Mouse (Mus musculus): ENCODE results near the gene Trpm2. TPM values are rescaled to one million over a fixed set of nuclear protein-coding genes. Genes with fewer than 3 reads are reported as not detected.
A peak's percentile ranks its signal among the peaks of the same experiment; 100 is the strongest.

Gene Trpm2
- polyA plus RNA-seq, 1 experiment from 2014 or later: 1.5 TPM

DNA sequence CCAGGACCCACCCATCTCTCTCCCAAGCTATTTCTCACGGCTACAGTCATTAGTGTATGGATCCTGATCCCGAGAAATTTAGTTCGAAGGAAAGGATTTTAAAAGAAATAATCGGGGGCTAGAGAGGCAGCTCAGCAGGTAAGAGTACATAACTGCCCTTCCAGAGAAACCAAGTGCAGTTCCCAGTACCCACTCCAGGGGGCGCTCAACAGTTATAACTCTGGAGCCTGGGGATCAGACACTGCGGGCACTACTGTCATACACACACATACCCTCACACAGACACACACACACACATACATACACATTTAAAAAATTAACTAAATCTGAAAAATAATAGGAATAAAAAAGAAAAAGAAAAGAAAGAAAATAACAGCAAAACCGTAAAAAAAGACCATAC, 44.2 kb downstream of the Trpm2 start:
- Histone ChIP-seq H3K4me1 (ENCODE audit: control insufficient read depth, insufficient read depth, low read length) (no peaks in the 10 kb centered on the region), H3K36me3 (ENCODE audit: control insufficient read depth, insufficient read depth, low read length) (no peaks in the 10 kb centered on the region), H3K27me3 (ENCODE audit: control insufficient read depth, insufficient read depth, low read length) (no peaks in the 10 kb centered on the region), H3K9ac (ENCODE audit: low read length) (no peak overlapping the region), H3K27ac (ENCODE audit: low read depth, low read length) (no peak overlapping the region), H3K4me2 (no peak overlapping the region), H3K4me3 (ENCODE audit: low read depth, low read length) (no peak overlapping the region), H3K9me3 (ENCODE audit: control insufficient read depth, low read length) (no peaks in the 10 kb centered on the region)
- DNase-seq (ENCODE audit: low spot score, missing footprints) (peak; percentile 96), ATAC-seq (ENCODE audit: low FRiP score) (no peak)
- 58% methylated on average over 7 of the region's 7 CpGs for WGBS

DNA sequence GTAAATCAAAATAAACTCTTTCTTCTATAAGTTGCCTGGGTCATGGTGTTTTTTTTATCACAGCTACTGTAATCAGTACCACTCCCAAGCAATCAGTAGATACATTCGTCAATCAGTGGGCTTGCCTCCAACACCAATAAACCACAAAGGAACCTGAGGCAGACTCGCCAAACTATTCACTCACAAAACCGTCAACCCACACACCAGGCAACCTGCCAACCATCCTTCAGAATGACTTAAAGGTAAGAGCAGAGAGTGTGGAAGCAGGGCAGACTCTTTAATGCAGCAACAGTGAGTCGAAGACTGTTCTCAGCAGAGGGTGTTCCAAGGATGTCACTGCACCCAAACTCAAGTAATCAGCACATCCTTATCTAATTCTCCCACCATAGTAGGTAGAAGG, 47.7 kb downstream of the Trpm2 start:
- no peaks in the 10 kb centered on the region for H3K4me1 ChIP-seq (ENCODE audit: control insufficient read depth, insufficient read depth, low read length)
- no peak for DNase-seq (ENCODE audit: low spot score, missing footprints)
- H3K4me3 ChIP-seq (ENCODE audit: low read depth, low read length): no peak overlapping the region
- no peak overlapping the region for H3K9ac ChIP-seq (ENCODE audit: low read length)
- no peak for ATAC-seq (ENCODE audit: low FRiP score)
- WGBS: 87% methylated on average over 4 of the region's 4 CpGs
- no peaks in the 10 kb centered on the region for H3K27me3 ChIP-seq (ENCODE audit: control insufficient read depth, insufficient read depth, low read length)
- no peaks in the 10 kb centered on the region for H3K9me3 ChIP-seq (ENCODE audit: control insufficient read depth, low read length)
- no peak overlapping the region for H3K4me2 ChIP-seq
- H3K27ac ChIP-seq (ENCODE audit: low read depth, low read length): no peak overlapping the region
- no peaks in the 10 kb centered on the region for H3K36me3 ChIP-seq (ENCODE audit: control insufficient read depth, insufficient read depth, low read length)

- Histone ChIP-seq H3K36me3 (ENCODE audit: control insufficient read depth, insufficient read depth, low read length) (no peaks in the 10 kb centered on the region), H3K4me2 (no peak overlapping the region), H3K27ac (ENCODE audit: low read depth, low read length) (no peak overlapping the region), H3K27me3 (ENCODE audit: control insufficient read depth, insufficient read depth, low read length) (no peaks in the 10 kb centered on the region), H3K4me1 (ENCODE audit: control insufficient read depth, insufficient read depth, low read length) (no peaks in the 10 kb centered on the region), H3K4me3 (ENCODE audit: low read depth, low read length) (no peak overlapping the region), H3K9ac (ENCODE audit: low read length) (no peak overlapping the region), H3K9me3 (ENCODE audit: control insufficient read depth, low read length) (no peaks in the 10 kb centered on the region)
- no peak for ATAC-seq (ENCODE audit: low FRiP score)
- 88% methylated on average over 5 of the region's 5 CpGs for WGBS
- no peak for DNase-seq (ENCODE audit: low spot score, missing footprints)
These were observed 49.4 kb downstream of the Trpm2 start for GRCm38 (mm10) chr10:77921009-77921408.

- no peaks in the 10 kb centered on the region for H3K4me1 ChIP-seq (ENCODE audit: control insufficient read depth, insufficient read depth, low read length)
- no peaks in the 10 kb centered on the region for H3K36me3 ChIP-seq (ENCODE audit: control insufficient read depth, insufficient read depth, low read length)
- no peak for ATAC-seq (ENCODE audit: low FRiP score)
- 68% methylated on average over 8 of the region's 8 CpGs for WGBS
- H3K4me2 ChIP-seq: no peak overlapping the region
- H3K27ac ChIP-seq (ENCODE audit: low read depth, low read length): no peak overlapping the region
- peak; percentile 90 for DNase-seq (ENCODE audit: low spot score, missing footprints)
- H3K9ac ChIP-seq (ENCODE audit: low read length): no peak overlapping the region
- H3K4me3 ChIP-seq (ENCODE audit: low read depth, low read length): no peak overlapping the region
- no peaks in the 10 kb centered on the region for H3K9me3 ChIP-seq (ENCODE audit: control insufficient read depth, low read length)
- H3K27me3 ChIP-seq (ENCODE audit: control insufficient read depth, insufficient read depth, low read length): no peaks in the 10 kb centered on the region
These were observed 53.6 kb downstream of the Trpm2 start for GRCm38 (mm10) chr10:77916636-77917335.

DNA sequence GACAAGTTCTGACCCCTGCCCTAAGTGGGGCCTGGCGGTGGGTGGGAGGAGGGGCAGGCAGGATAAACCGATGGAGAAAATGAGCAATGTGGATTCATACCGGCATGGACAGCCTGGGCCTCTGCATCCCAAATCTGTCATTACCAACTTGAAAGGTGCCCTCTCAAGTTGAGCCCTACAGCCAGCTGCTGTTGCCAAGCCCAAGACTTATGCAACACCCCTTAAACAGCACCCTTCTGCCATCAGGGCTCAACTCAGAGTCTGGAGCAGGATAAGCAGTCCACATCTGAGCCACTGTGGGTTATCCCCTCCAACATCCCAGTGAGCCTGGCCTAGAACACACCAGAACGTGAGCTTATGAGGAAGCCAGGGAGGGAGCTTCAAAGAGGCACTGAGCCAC, 57.1 kb downstream of the Trpm2 start:
- ATAC-seq (ENCODE audit: low FRiP score) (no peak), DNase-seq (ENCODE audit: low spot score, missing footprints) (no peak)
- WGBS: 74% methylated on average over 4 of the region's 4 CpGs
- no peaks in the 10 kb centered on the region for H3K27me3 ChIP-seq (ENCODE audit: control insufficient read depth, insufficient read depth, low read length)
- H3K4me1 ChIP-seq (ENCODE audit: control insufficient read depth, insufficient read depth, low read length): no peaks in the 10 kb centered on the region
- H3K27ac ChIP-seq (ENCODE audit: low read depth, low read length): no peak overlapping the region
- no peaks in the 10 kb centered on the region for H3K9me3 ChIP-seq (ENCODE audit: control insufficient read depth, low read length)
- no peak overlapping the region for H3K4me2 ChIP-seq
- no peak overlapping the region for H3K9ac ChIP-seq (ENCODE audit: low read length)
- no peak overlapping the region for H3K4me3 ChIP-seq (ENCODE audit: low read depth, low read length)
- H3K36me3 ChIP-seq (ENCODE audit: control insufficient read depth, insufficient read depth, low read length): no peaks in the 10 kb centered on the region

DNA sequence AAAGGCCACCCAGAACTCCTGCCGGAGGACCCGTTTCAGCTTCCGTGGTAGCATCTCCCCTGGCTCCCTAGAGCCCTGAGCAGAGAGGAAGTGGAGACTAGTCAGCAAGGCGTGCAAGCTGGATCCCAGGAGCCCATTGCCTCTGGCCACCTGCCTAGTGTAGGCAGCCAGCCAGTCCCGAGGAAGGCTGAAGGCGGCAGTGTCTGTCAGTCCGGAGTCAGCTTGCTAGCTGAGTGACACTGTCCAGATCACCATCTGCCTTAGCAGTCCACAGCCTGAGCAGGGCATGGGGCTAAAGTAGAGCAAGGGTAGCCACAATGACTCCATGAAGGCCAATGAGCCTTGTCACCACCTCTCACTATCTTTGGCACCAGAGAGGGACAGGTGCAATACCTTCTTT, 57.8 kb downstream of the Trpm2 start:
- no peaks in the 10 kb centered on the region for H3K9me3 ChIP-seq (ENCODE audit: control insufficient read depth, low read length)
- no peak for ATAC-seq (ENCODE audit: low FRiP score)
- H3K4me1 ChIP-seq (ENCODE audit: control insufficient read depth, insufficient read depth, low read length): no peaks in the 10 kb centered on the region
- H3K27me3 ChIP-seq (ENCODE audit: control insufficient read depth, insufficient read depth, low read length): no peaks in the 10 kb centered on the region
- H3K4me2 ChIP-seq: no peak overlapping the region
- no peak overlapping the region for H3K9ac ChIP-seq (ENCODE audit: low read length)
- no peaks in the 10 kb centered on the region for H3K36me3 ChIP-seq (ENCODE audit: control insufficient read depth, insufficient read depth, low read length)
- WGBS: 84% methylated on average over 7 of the region's 7 CpGs
- no peak for DNase-seq (ENCODE audit: low spot score, missing footprints)
- H3K27ac ChIP-seq (ENCODE audit: low read depth, low read length): no peak overlapping the region
- no peak overlapping the region for H3K4me3 ChIP-seq (ENCODE audit: low read depth, low read length)

GRCm38 (mm10) chr10:77902894-77903715, 67.3 kb downstream of the Trpm2 start:
- Histone ChIP-seq H3K27ac (ENCODE audit: low read depth, low read length) (no peak overlapping the region), H3K4me2 (peak overlapping the region; percentile 70), H3K9ac (ENCODE audit: low read length) (peak overlapping the region; percentile 30), H3K4me1 (ENCODE audit: control insufficient read depth, insufficient read depth, low read length) (peaks cover 4% of the 10 kb centered on the region; the same call in 1 of the 2 replicates), H3K36me3 (ENCODE audit: control insufficient read depth, insufficient read depth, low read length) (no peaks in the 10 kb centered on the region), H3K27me3 (ENCODE audit: control insufficient read depth, insufficient read depth, low read length) (peaks cover 8% of the 10 kb centered on the region), H3K4me3 (ENCODE audit: low read depth, low read length) (peak overlapping the region; percentile 45), H3K9me3 (ENCODE audit: control insufficient read depth, low read length) (no peaks in the 10 kb centered on the region)
- peak; percentile 97 for DNase-seq (ENCODE audit: low spot score, missing footprints)
- ATAC-seq (ENCODE audit: low FRiP score): peak; percentile 85
- WGBS: 6% methylated on average over 35 of the region's 35 CpGs

DNA sequence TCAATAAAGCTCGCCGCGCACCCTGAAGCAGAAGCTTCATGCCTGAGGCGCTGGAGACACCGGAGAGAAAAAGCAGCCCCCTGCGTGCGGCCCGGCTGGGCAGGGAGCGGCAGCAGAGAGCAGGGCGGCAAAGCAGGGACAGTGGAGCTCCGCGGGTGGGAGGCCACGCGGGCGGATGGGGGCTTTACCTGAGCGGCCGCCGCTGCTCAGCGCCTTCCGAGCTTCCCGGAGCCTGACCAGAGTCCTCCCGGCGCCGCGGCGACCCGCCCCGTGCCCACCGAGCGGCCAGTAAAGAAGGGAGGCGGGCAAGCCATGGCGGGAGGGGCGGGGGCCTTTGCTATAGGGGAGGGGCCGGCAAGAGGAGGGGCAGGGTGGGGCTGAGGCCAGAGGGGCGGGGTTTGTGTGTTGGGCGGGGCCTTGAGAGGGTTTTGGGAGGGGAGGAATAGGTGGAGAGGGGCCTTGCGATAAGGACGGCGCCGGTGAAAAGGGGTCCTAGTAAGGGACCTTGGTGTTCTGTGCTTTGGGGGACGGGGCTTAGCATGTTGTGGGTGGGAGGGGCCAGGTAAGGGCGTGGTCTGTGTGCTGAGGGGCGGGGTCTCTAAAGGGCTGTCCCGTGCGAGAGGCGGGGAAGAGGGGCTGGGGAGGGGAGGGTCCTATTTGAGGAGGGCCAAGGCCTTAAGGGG, 68.0 kb downstream of the Trpm2 start, which contains the start of gene Lrrc3:
Gene Lrrc3, minus strand, starts transcription at position 326 of the 683 bp plus-strand sequence.
- DNase-seq (ENCODE audit: low spot score, missing footprints) (peak; percentile 95), ATAC-seq (ENCODE audit: low FRiP score) (peak; percentile 86)
- H3K9ac ChIP-seq (ENCODE audit: low read length): peak within 1 kb of the TSS; percentile 54
- H3K4me3 ChIP-seq (ENCODE audit: low read depth, low read length): peak within 1 kb of the TSS; percentile 45
- no peaks in the 10 kb centered on the region for H3K36me3 ChIP-seq (ENCODE audit: control insufficient read depth, insufficient read depth, low read length)
- H3K27me3 ChIP-seq (ENCODE audit: control insufficient read depth, insufficient read depth, low read length): peaks cover 8% of the 10 kb centered on the region
- H3K4me2 ChIP-seq: peak within 1 kb of the TSS; percentile 70
- H3K27ac ChIP-seq (ENCODE audit: low read depth, low read length): no peak within 1 kb of the TSS
- under 1% methylated on average over 37 of the region's 46 CpGs for WGBS
- H3K4me1 ChIP-seq (ENCODE audit: control insufficient read depth, insufficient read depth, low read length): peaks cover 4% of the 10 kb centered on the region; the same call in 1 of the 2 replicates
- no peaks in the 10 kb centered on the region for H3K9me3 ChIP-seq (ENCODE audit: control insufficient read depth, low read length)

DNA sequence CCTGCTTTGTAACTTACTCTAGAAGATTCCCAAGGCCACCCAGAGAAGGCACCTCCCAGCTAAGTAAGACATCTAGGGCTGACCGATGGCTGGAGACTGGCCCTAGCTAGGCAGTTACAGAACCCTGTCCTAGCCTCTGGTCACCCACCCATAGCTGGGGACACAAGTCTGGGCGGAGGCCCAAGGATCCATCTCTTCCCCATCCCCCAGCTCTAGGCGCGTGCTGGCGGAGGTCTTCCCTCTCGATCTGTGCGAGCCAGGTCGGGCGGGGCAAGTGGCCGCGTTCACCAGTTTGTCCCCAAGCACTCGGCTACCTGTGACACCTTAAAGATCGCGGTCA, 68.5 kb downstream of the Trpm2 start:
- Histone ChIP-seq H3K9me3 (ENCODE audit: control insufficient read depth, low read length) (no peaks in the 10 kb centered on the region), H3K4me2 (peak overlapping the region; percentile 70), H3K4me1 (ENCODE audit: control insufficient read depth, insufficient read depth, low read length) (peaks cover 4% of the 10 kb centered on the region; the same call in 1 of the 2 replicates), H3K4me3 (ENCODE audit: low read depth, low read length) (peak overlapping the region; percentile 45), H3K27ac (ENCODE audit: low read depth, low read length) (no peak overlapping the region), H3K36me3 (ENCODE audit: control insufficient read depth, insufficient read depth, low read length) (no peaks in the 10 kb centered on the region), H3K9ac (ENCODE audit: low read length) (peak overlapping the region; percentile 54), H3K27me3 (ENCODE audit: control insufficient read depth, insufficient read depth, low read length) (peaks cover 8% of the 10 kb centered on the region)
- 2% methylated on average over 14 of the region's 14 CpGs for WGBS
- ATAC-seq (ENCODE audit: low FRiP score) (peak; percentile 39), DNase-seq (ENCODE audit: low spot score, missing footprints) (peak; percentile 94)
